Mouse (Mus musculus): ENCODE measurements around the gene Rhox4e. TPM values are rescaled to one million over a fixed set of nuclear protein-coding genes. Genes with fewer than 3 reads are reported as not detected.

The Rhox4e gene
- total RNA-seq (2023), result not detected

GRCm38 (mm10) chrX:37557112-37557511 lies at the start of gene Rhox4e:
Rhox4e (plus strand) TSS chrX:37557412.

GRCm38 (mm10) chrX:37514059-37514458 lies 43.2 kb upstream of the Rhox4e start, which contains the start of gene Rhox4d:
Rhox4d (plus strand) TSS chrX:37514359.

GRCm38 (mm10) chrX:37530152-37530551 lies 27.1 kb upstream of the Rhox4e start, which contains the start of gene Rhox2e:
Rhox2e (plus strand) TSS chrX:37530452.

GRCm38 (mm10) chrX:37541719-37542118 lies 15.5 kb upstream of the Rhox4e start, which contains the start of gene Rhox3e:
Rhox3e (plus strand) TSS chrX:37542019.

GRCm38 (mm10) chrX:37571105-37571504 lies 13.9 kb downstream of the Rhox4e start, which contains the start of gene Rhox2f:
Rhox2f (plus strand) TSS chrX:37571405.

GRCm38 (mm10) chrX:37580692-37581091 lies 23.5 kb downstream of the Rhox4e start, which contains the start of gene Rhox3f:
Rhox3f (plus strand) TSS chrX:37580992.

GRCm38 (mm10) chrX:37607604-37608003 lies 50.4 kb downstream of the Rhox4e start, which contains the start of gene Rhox4f:
Rhox4f (minus strand) TSS chrX:37607704.

Other genes with a start within 250 kb of the Rhox4e start
- not detected for gene Rhox3a2, start 177.4 kb upstream of the Rhox4e start, total RNA-seq (2023)
- not detected for gene Rhox4a2, start 166.6 kb upstream of the Rhox4e start, total RNA-seq (2023)
- not detected for gene Rhox2b, start 145.3 kb upstream of the Rhox4e start, total RNA-seq (2023)
- not detected for gene Rhox4b, start 124.9 kb upstream of the Rhox4e start, total RNA-seq (2023)
- gene Rhox2c, start 103.7 kb upstream of the Rhox4e start, total RNA-seq (2023), result not detected
- not detected for gene Rhox3c, start 98.8 kb upstream of the Rhox4e start, total RNA-seq (2023)
- gene Rhox4c, start 77.1 kb upstream of the Rhox4e start, total RNA-seq (2023), result not detected
- gene Rhox2d, start 64.0 kb upstream of the Rhox4e start, total RNA-seq (2023), result not detected
- not detected for gene Rhox4d, start 43.1 kb upstream of the Rhox4e start, total RNA-seq (2023)
- not detected for gene Rhox2e, start 27.0 kb upstream of the Rhox4e start, total RNA-seq (2023)
- not detected for gene Rhox3e, start 15.4 kb upstream of the Rhox4e start, total RNA-seq (2023)
- not detected for gene Rhox2f, start 14.0 kb downstream of the Rhox4e start, total RNA-seq (2023)
- not detected for gene Rhox3f, start 23.6 kb downstream of the Rhox4e start, total RNA-seq (2023)
- gene Rhox4f, start 50.3 kb downstream of the Rhox4e start, total RNA-seq (2023), result not detected
- not detected for gene Rhox3g, start 71.2 kb downstream of the Rhox4e start, total RNA-seq (2023)
- not detected for gene Rhox2g, start 86.1 kb downstream of the Rhox4e start, total RNA-seq (2023)
- gene Rhox4g, start 93.9 kb downstream of the Rhox4e start, total RNA-seq (2023), result not detected
- gene Rhox3h, start 111.4 kb downstream of the Rhox4e start, total RNA-seq (2023), result not detected
- not detected for gene Rhox2h, start 115.9 kb downstream of the Rhox4e start, total RNA-seq (2023)
- gene Rhox5, start 247.4 kb downstream of the Rhox4e start, total RNA-seq (2023), result not detected